Mouse (Mus musculus) heart, adult 11 months (tissue): ENCODE measurements around the gene Olfr1234.

Experiments
- DNase-seq: peaks from one replicate; pipeline ENCODE4 v3.0.0; 2022

The Olfr1234 gene

GRCm38 (mm10) chr2:89364765-89365164 lies at the start of gene Olfr1234:
TSS of gene Olfr1234 (minus strand) at chr2:89364865.
- DNase-seq = no peak

GRCm38 (mm10) chr2:89409576-89409975 lies 44.9 kb upstream of the Olfr1234 start, which contains the start of gene Olfr1238:
TSS of gene Olfr1238 (minus strand) at chr2:89409676.
- DNase-seq = no peak

DNA sequence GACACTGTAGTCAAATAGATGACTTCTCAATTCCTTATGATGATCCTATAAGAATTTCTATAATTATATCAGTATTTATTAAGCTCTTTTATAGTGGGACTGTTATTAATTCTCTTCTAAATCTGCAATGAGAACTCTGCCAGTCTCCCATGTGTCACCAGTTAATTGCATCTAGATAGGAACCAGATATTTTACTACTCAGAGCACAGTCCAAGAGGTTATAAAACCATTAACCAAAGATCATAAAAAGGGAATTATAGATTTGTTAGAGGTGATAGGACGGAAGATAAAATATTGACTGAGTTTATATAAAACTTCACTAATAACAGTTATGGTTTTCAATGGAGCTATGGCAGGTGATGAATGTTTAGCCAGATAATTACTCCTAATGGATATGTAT lies 36.2 kb upstream of the Olfr1234 start:
- DNase-seq = no peak

DNA sequence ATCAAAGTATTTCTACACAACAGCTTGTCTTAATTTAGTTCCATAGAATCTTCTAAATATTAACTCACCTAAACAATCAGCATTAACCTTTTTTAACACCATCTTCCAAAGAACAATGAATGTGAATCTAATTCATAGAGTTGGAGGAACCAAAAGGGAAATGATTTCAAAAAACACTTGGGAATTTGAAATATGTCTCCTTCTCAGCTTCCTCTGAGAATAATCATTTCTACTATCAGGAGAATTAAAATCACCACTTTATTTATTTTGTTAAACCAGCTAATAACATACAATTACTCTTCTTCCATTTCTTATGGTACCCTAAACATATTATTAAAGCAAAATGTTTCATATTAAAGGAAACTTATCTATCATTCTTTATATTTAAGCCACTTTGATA lies 22.4 kb downstream of the Olfr1234 start, which contains the start of gene Olfr1233:
Gene Olfr1233 (minus strand): TSS at position 101 of the 400 bp plus-strand sequence.
- no peak for DNase-seq

GRCm38 (mm10) chr2:89329575-89329974 lies 35.1 kb downstream of the Olfr1234 start, which contains the start of gene Olfr1232:
TSS of gene Olfr1232 (minus strand) at chr2:89329675.
- DNase-seq = no peak
